ENCODE assay signal across 12 mouse cellular contexts in genomic region chr16:32821772-32822449, GRCm38 (mm10). TPM values are rescaled to one million over a fixed set of nuclear protein-coding genes. Genes with fewer than 3 reads are reported as not detected.
DNase-seq lines count a peak whose midpoint lies in the region; ATAC-seq and TF ChIP-seq lines count a peak whose summit lies in the region.
"Had no signal": no experiment of that assay in that cellular context is flagged by ENCODE, and none has a peak within 500 bp of the region (broad histone marks: within the 10 kb centered on the region; RNA-seq: fewer than 3 reads in every experiment).

No protein-coding gene starts in this region.

- no peak overlapping the region for H3K9ac ChIP-seq in heart, postnatal 0 days (replicated peaks; ENCODE audit: low read depth, low read length)
- H3K9ac ChIP-seq: hindbrain, embryonic 14.5 days had no signal

- DNase-seq in adrenal gland, postnatal 10 days: peak; percentile 42
- DNase-seq in adrenal gland, postnatal 4 days (ENCODE audit: low spot score in 2 of 2): no peak
- peak; percentile 69 for DNase-seq in heart, postnatal 0 days (ENCODE audit: low spot score)
- peak; percentile 41 to 61 for DNase-seq in lung, postnatal 4 days
- DNase-seq in testis, postnatal 10 days (ENCODE audit: low spot score): no peak
- no peak for DNase-seq in right cerebral cortex, adult 2 months (ENCODE audit: low spot score in 2 of 2)
- no peak for DNase-seq in thymus, postnatal 14 days
- DNase-seq: retina, postnatal 1 day had no signal

- TF ChIP-seq EP300 in heart, postnatal 0 days (IDR thresholded peaks at IDR 0.05; ENCODE audit: low read depth): no peak

- 19% methylated on average over 10 of the region's 10 CpGs for WGBS in heart, postnatal 0 days

- no peaks in the 10 kb centered on the region for H3K27me3 ChIP-seq in heart, postnatal 0 days (ENCODE audit: control insufficient read depth, insufficient read depth, low read length)

- no peak overlapping the region for H3K4me3 ChIP-seq in embryonic fibroblast, embryonic 13.5 days (ENCODE audit: insufficient read depth, low read length)
- no peak overlapping the region for H3K4me3 ChIP-seq in heart, postnatal 0 days (ENCODE audit: low read depth, low read length)

- ATAC-seq in heart, postnatal 0 days (ENCODE audit: insufficient read depth, low read depth): peak; percentile 84

- peak overlapping the region; percentile 15; the same call in 1 of the 2 replicates for H3K27ac ChIP-seq in embryonic fibroblast, embryonic 13.5 days (ENCODE audit: insufficient read depth, low read length)
- H3K27ac ChIP-seq in heart, postnatal 0 days (ENCODE audit: low read depth): peak overlapping the region; percentile 75
- H3K27ac ChIP-seq: hindbrain, embryonic 14.5 days had no signal

- peaks cover 7% of the 10 kb centered on the region for H3K4me1 ChIP-seq in embryonic fibroblast, embryonic 13.5 days (ENCODE audit: control insufficient read depth, insufficient read depth, low read length)
- H3K4me1 ChIP-seq in heart, postnatal 0 days (ENCODE audit: control insufficient read depth, insufficient read depth): peaks cover 13% of the 10 kb centered on the region

- TF ChIP-seq POLR2A in embryonic fibroblast, embryonic 13.5 days (IDR thresholded peaks at IDR 0.05; ENCODE audit: low read depth, low read length): no peak

- no peak for TF ChIP-seq CTCF in embryonic fibroblast, embryonic 13.5 days (IDR thresholded peaks at IDR 0.05; ENCODE audit: borderline replicate concordance, insufficient read depth, low read length)
- TF ChIP-seq CTCF in heart, postnatal 0 days (IDR thresholded peaks at IDR 0.05; ENCODE audit: low read depth): no peak

- H3K4me2 ChIP-seq in heart, postnatal 0 days (ENCODE audit: low read depth, low read length): no peak overlapping the region
- H3K4me2 ChIP-seq: hindbrain, embryonic 14.5 days had no signal

- H3K36me3 ChIP-seq in heart, postnatal 0 days (replicated peaks; ENCODE audit: control insufficient read depth, insufficient read depth, low read length): peaks cover 41% of the 10 kb centered on the region

- H3K9me3 ChIP-seq in heart, postnatal 0 days (replicated peaks; ENCODE audit: control insufficient read depth, low read length): no peaks in the 10 kb centered on the region

RNA-seq across cellular contexts. Expression of gene Smbd1, which starts 11.6 kb away (rescaled TPM):
- not detected for total RNA-seq in adrenal gland, postnatal 10 days (2021)
- total RNA-seq in adrenal gland, postnatal 4 days (2021): not detected
- not detected in 2 replicates for polyA plus RNA-seq in embryonic fibroblast, embryonic 13.5 days (2011; ENCODE audit: insufficient read length, low read depth, missing spikeins)
- not detected in 2 replicates for total RNA-seq in heart, postnatal 0 days (2014; rRNA removed; ENCODE audit: low replicate concordance)
- polyA plus RNA-seq in heart, postnatal 0 days (2015; fragmentation: Nextera tagmentation; extraction: Ambion mirVana): not detected in 2 replicates
- polyA plus RNA-seq: embryonic facial prominence, embryonic 11.5 days; hindbrain, embryonic 14.5 days; liver, embryonic 16.5 days had no signal

RNA-seq across cellular contexts. Expression of gene Muc20, which starts 24.7 kb away (rescaled TPM):
- total RNA-seq in adrenal gland, postnatal 10 days (2021): under 1 TPM; 0.21 to 0.33 TPM
- 1 to 10 TPM in 1 of 2 experiments, under 1 TPM in 1; 0.25 to 2.7 TPM for total RNA-seq in adrenal gland, postnatal 4 days (2021)
- polyA plus RNA-seq in embryonic fibroblast, embryonic 13.5 days (2011; ENCODE audit: insufficient read length, low read depth, missing spikeins): not detected in 2 replicates
- total RNA-seq in heart, postnatal 0 days (2014; rRNA removed; ENCODE audit: low replicate concordance): 0.12 TPM in 1 of 2 replicates, not detected in the other
- polyA plus RNA-seq in heart, postnatal 0 days (2015; fragmentation: Nextera tagmentation; extraction: Ambion mirVana): 0.18 TPM in 1 of 2 replicates, not detected in the other
- polyA plus RNA-seq: embryonic facial prominence, embryonic 11.5 days; hindbrain, embryonic 14.5 days; liver, embryonic 16.5 days had no signal

RNA-seq across cellular contexts. Expression of gene Fyttd1, which starts 55.4 kb away (rescaled TPM):
- 100 to 1,000 TPM; 105 to 114 TPM for total RNA-seq in adrenal gland, postnatal 10 days (2021)
- 100 to 1,000 TPM; 115 to 125 TPM for total RNA-seq in adrenal gland, postnatal 4 days (2021)
- polyA plus RNA-seq in embryonic fibroblast, embryonic 13.5 days (2011; ENCODE audit: insufficient read length, low read depth, missing spikeins): 108 and 115 TPM in 2 replicates
- total RNA-seq in heart, postnatal 0 days (2014; rRNA removed; ENCODE audit: low replicate concordance): 60.7 and 75.8 TPM in 2 replicates
- polyA plus RNA-seq in heart, postnatal 0 days (2015; fragmentation: Nextera tagmentation; extraction: Ambion mirVana): 118 and 120 TPM in 2 replicates

RNA-seq across cellular contexts. Expression of gene Rubcn, which starts 55.7 kb away (rescaled TPM):
- total RNA-seq in adrenal gland, postnatal 10 days (2021): 10 to 100 TPM; 24.1 to 35.3 TPM
- total RNA-seq in adrenal gland, postnatal 4 days (2021): 10 to 100 TPM; 32.8 to 34.7 TPM
- 26.2 and 27.1 TPM in 2 replicates for polyA plus RNA-seq in embryonic fibroblast, embryonic 13.5 days (2011; ENCODE audit: insufficient read length, low read depth, missing spikeins)
- 53.5 and 66.7 TPM in 2 replicates for total RNA-seq in heart, postnatal 0 days (2014; rRNA removed; ENCODE audit: low replicate concordance)
- polyA plus RNA-seq in heart, postnatal 0 days (2015; fragmentation: Nextera tagmentation; extraction: Ambion mirVana): 12.5 and 14.7 TPM in 2 replicates

Comparison
In these comparisons a context has a peak if more than half of its experiments do, and no peak if none do; other contexts are left out.
1. DNase-seq: peak in adrenal gland, postnatal 10 days (single experiment), heart, postnatal 0 days (single experiment) and lung, postnatal 4 days (2 of 2); none in adrenal gland, postnatal 4 days (0 of 2), testis, postnatal 10 days (single experiment), right cerebral cortex, adult 2 months (0 of 2) and thymus, postnatal 14 days (single experiment).